Mouse (Mus musculus): Measurements from ENCODE around the gene Kansl1. TPM values are rescaled to one million over a fixed set of nuclear protein-coding genes. Genes with fewer than 3 reads are reported as not detected.

The Kansl1 gene
- total RNA-seq, 2 experiments from 2014 or later: 19.8 to 20.2 TPM

- Histone ChIP-seq H3K4me3 (no peak overlapping the region), H3K27ac (no peak overlapping the region)
- DNase-seq: no peak
- TF ChIP-seq CTCF (IDR thresholded peaks at IDR 0.05): no peak
- intact Hi-C loops (cut with DNase I): no loop called here
Measured at GRCm38 (mm10) chr11:104310226-104310887, 158.3 kb downstream of the Kansl1 start.

GRCm38 (mm10) chr11:104309377-104310225, 159.1 kb downstream of the Kansl1 start:
- Histone ChIP-seq H3K4me3 (no peak overlapping the region), H3K27ac (no peak overlapping the region)
- DNase-seq: no peak
- intact Hi-C loops (cut with DNase I): no loop called here
- no peak for TF ChIP-seq CTCF (IDR thresholded peaks at IDR 0.05)

- TF ChIP-seq CTCF (IDR thresholded peaks at IDR 0.05): no peak
- Histone ChIP-seq H3K27ac (no peak overlapping the region), H3K4me3 (no peak overlapping the region)
Measured at GRCm38 (mm10) chr11:104307136-104307535, 161.5 kb downstream of the Kansl1 start.

GRCm38 (mm10) chr11:104306483-104306882, 162.2 kb downstream of the Kansl1 start:
- no peak for TF ChIP-seq CTCF (IDR thresholded peaks at IDR 0.05)
- H3K27ac ChIP-seq: no peak overlapping the region
- intact Hi-C loops (cut with DNase I): no loop called here
- no peak overlapping the region for H3K4me3 ChIP-seq
- no peak for DNase-seq

More at GRCm38 (mm10) chr11:104307136-104307535, 161.5 kb downstream of the Kansl1 start:
- DNase-seq: peak; percentile 33
- intact Hi-C loops (cut with DNase I): no loop called here

GRCm38 (mm10) chr11:104305711-104306110, 162.9 kb downstream of the Kansl1 start:
- Histone ChIP-seq H3K4me3 (no peak overlapping the region), H3K27ac (no peak overlapping the region)
- TF ChIP-seq CTCF (IDR thresholded peaks at IDR 0.05): no peak
- intact Hi-C loops (cut with DNase I): no loop called here
- no peak for DNase-seq

- no peak for TF ChIP-seq CTCF (IDR thresholded peaks at IDR 0.05)
- no peak overlapping the region for H3K27ac ChIP-seq
- no peak overlapping the region for H3K4me3 ChIP-seq
- no peak for DNase-seq
- intact Hi-C loops (cut with DNase I): no loop called here
Measured at GRCm38 (mm10) chr11:104303088-104303960, 165.3 kb downstream of the Kansl1 start.

GRCm38 (mm10) chr11:104302628-104303027, 166.0 kb downstream of the Kansl1 start:
- peak overlapping the region; percentile 37 for H3K4me3 ChIP-seq
- intact Hi-C loops (cut with DNase I): no loop called here

GRCm38 (mm10) chr11:104297671-104298070, 171.0 kb downstream of the Kansl1 start:
- peak; percentile 44 for DNase-seq
- intact Hi-C loops (cut with DNase I): no loop called here
- H3K27ac ChIP-seq: no peak overlapping the region
- no peak overlapping the region for H3K4me3 ChIP-seq
- no peak for TF ChIP-seq CTCF (IDR thresholded peaks at IDR 0.05)

More at GRCm38 (mm10) chr11:104302628-104303027, 166.0 kb downstream of the Kansl1 start:
- no peak overlapping the region for H3K27ac ChIP-seq
- no peak for DNase-seq
- TF ChIP-seq CTCF (IDR thresholded peaks at IDR 0.05): no peak

- Histone ChIP-seq H3K27ac (no peak overlapping the region), H3K4me3 (no peak overlapping the region)
- intact Hi-C loops (cut with DNase I): no loop called here
- DNase-seq: no peak
- no peak for TF ChIP-seq CTCF (IDR thresholded peaks at IDR 0.05)
Measured at GRCm38 (mm10) chr11:104295656-104296055, 173.0 kb downstream of the Kansl1 start.

- DNase-seq: no peak
- Histone ChIP-seq H3K4me3 (no peak overlapping the region), H3K27ac (no peak overlapping the region)
- TF ChIP-seq CTCF (IDR thresholded peaks at IDR 0.05): no peak
- intact Hi-C loops (cut with DNase I): no loop called here
Measured at GRCm38 (mm10) chr11:104295145-104295544, 173.5 kb downstream of the Kansl1 start.

GRCm38 (mm10) chr11:104293241-104293640, 175.4 kb downstream of the Kansl1 start:
- no peak overlapping the region for H3K4me3 ChIP-seq
- no peak overlapping the region for H3K27ac ChIP-seq
- no peak for DNase-seq
- no peak for TF ChIP-seq CTCF (IDR thresholded peaks at IDR 0.05)
- intact Hi-C loops (cut with DNase I): no loop called here

GRCm38 (mm10) chr11:104292443-104293220, 176.0 kb downstream of the Kansl1 start:
- intact Hi-C loops (cut with DNase I): no loop called here
- TF ChIP-seq CTCF (IDR thresholded peaks at IDR 0.05): no peak
- DNase-seq: no peak
- Histone ChIP-seq H3K27ac (no peak overlapping the region), H3K4me3 (no peak overlapping the region)

Data from gastrocnemius, adult 2 months (tissue).